Mouse (Mus musculus) neural tube, embryonic 12.5 days (tissue): ENCODE measurements around the gene Snx32. TPM values are rescaled to one million over a fixed set of nuclear protein-coding genes. Genes with fewer than 3 reads are reported as not detected.

Experiments
- ATAC-seq: fragments of 200-750 bp; cut with Nextera tagmentation; 2 replicates; pipeline ENCODE4 v1.8.0; 2017; ENCODE audit warnings: low read depth, mild to moderate bottlenecking, moderate TSS enrichment, moderate library complexity; ENCODE audit not compliant: low FRiP score
- H3K27ac ChIP-seq: fragments of 300-500 bp; sonication (generic); 2 replicates; pipeline ENCODE4 v1.5.1; 2016
- H3K27me3 ChIP-seq: fragments of 300-500 bp; sonication (generic); replicated peaks from 2 replicates; pipeline ENCODE4 v1.6.1; 2016; ENCODE audit warnings: mild to moderate bottlenecking
- H3K36me3 ChIP-seq: fragments of 300-500 bp; sonication (generic); 2 replicates; pipeline ENCODE4 v1.6.1; 2016; ENCODE audit warnings: mild to moderate bottlenecking
- H3K4me1 ChIP-seq: fragments of 300-500 bp; sonication (generic); 2 replicates; pipeline ENCODE4 v1.6.1; 2016
- H3K4me2 ChIP-seq: fragments of 300-500 bp; sonication (generic); replicated peaks from 2 replicates; pipeline ENCODE4 v1.6.1; 2016; ENCODE audit warnings: mild to moderate bottlenecking
- H3K4me3 ChIP-seq: fragments of 300-500 bp; sonication (generic); 2 replicates; pipeline ENCODE4 v1.5.1; 2016
- H3K9ac ChIP-seq: fragments of 300-500 bp; sonication (generic); 2 replicates; pipeline ENCODE4 v1.6.1; 2016; ENCODE audit warnings: mild to moderate bottlenecking
- H3K9me3 ChIP-seq: fragments of 300-500 bp; sonication (generic); 2 replicates; pipeline ENCODE4 v1.6.1; 2016; ENCODE audit warnings: mild to moderate bottlenecking
- WGBS: fragments of 180-500 bp; shearing (Covaris S2); methylation state at CpG from one replicate; pipeline ENCODE4 v1.1.7; 2016; 5-methylcytosine and 5-hydroxymethylcytosine counted together
- polyA plus RNA-seq: library from polyadenylated mRNA; unstranded; fragments of >200 nt; fragmentation: Nextera tagmentation; extraction: Ambion mirVana; gene quantifications from 2 replicates; pipeline ENCODE4 v1.2.1, GENCODE M21; 2016

The Snx32 gene
- polyA plus RNA-seq, result 43.1 and 47.1 TPM in 2 replicates

DNA sequence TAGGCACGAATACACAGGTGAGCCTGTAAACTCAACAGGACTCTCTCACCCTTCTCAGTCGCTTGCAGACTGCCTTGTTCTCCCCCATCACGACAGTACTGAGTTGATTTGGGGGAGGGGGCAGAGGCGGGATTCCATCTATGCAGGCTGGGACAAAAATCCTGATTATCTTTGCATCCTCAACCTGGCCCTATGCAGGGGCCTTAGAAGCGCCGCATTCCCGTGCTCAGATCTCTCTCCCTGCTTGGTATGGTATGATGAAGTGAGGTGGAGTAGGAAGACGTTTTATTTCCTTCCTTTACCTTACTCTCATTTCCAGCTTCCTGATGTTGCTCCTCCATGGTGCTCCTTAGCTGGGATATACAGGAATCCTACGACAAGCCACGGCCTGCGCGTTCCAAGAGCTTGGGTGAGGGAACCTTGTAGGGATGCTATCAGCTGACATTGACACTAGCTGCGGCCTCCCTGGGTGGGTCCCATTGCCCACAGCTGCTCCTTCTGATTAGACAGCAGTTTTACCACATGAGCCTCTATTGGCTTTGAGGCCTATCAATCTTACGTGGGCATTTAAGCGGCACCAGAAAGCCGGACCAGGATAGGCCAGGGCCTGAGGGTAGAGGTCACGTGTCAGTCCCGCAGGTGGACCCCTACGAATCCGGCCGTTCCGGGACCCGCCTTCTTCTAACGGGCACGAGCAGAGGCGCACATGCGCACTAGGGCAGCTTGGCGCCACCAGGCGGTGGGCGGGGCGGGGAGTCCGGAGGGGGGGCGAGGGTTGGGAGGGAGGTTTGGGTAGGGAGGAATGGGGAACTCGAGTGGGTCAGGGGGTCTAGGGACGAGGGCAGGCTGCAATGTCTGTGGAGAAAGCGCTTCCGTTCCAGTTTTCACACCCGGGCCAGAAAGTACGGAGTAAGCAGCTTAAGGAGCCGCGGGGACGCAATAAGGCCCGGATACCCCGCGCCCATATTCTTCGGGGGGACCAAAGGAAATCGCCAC, at the start of gene Snx32:
Snx32 (minus strand) TSS at position 508 of the 996 bp plus-strand sequence.
- Histone ChIP-seq H3K4me1 (peaks cover 13% of the 10 kb centered on the region; the same call in 1 of the 2 replicates), H3K27me3 (no peaks in the 10 kb centered on the region), H3K9me3 (no peaks in the 10 kb centered on the region), H3K9ac (peak within 1 kb of the TSS; percentile 53), H3K4me3 (peak within 1 kb of the TSS; percentile 47), H3K27ac (0 out of 2 replicates have a peak within 1 kb of the TSS, but pooled peaks have one; percentile 6), H3K4me2 (peak within 1 kb of the TSS; percentile 74), H3K36me3 (no peaks in the 10 kb centered on the region)
- peak; percentile 99 for ATAC-seq
- WGBS, result 2% methylated on average over 46 of the region's 47 CpGs

DNA sequence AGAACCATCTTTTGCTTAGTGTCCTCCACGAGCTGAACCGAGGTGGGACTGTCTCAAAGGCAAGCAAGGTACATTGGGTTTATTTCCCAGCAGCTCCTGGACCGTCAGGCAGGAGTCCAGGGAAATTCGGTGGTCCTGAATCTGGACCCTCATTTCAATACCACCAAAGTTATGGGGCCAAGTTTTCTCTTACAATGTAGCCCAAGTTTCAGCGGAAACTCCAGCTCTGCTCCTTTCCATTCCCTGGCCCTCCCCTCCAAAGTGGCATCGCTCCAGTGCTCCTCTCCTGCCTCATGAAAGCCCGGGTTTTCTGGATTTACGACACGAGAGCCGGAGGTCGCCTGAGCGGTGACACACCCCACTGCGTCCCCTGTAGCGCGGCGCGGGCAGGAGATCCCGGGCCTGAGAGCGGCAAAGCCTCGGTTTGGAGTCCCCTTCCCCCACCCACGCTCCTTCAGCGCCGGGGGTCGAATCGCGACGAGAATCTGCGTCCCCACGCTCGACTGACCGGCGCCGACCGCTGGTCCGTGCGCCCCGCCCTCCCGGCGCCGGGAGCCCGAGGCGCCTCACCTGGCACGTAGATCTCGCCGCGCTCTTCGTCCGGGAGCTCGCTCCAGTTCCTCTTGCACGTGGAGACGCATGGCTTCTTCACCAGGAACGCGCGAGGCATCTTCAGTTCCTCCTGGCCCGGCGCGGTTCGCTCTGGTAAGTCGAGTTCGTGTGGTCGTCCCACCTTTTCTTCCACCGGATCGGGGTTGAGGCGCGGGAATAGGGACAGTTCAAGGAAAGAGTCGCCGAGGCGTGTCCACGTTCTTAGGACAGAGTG, 49.5 kb upstream of the Snx32 start:
- H3K9me3 ChIP-seq, result no peaks in the 10 kb centered on the region
- 0 out of 2 replicates have a peak overlapping the region, but pooled peaks have one; percentile 26 for H3K9ac ChIP-seq
- under 1% methylated on average over 69 of the region's 69 CpGs for WGBS

GRCm38 (mm10) chr19:5559229-5559628, 48.9 kb upstream of the Snx32 start:
- 14% methylated on average over 8 of the region's 8 CpGs for WGBS

More for the DNA sequence above, 49.5 kb upstream of the Snx32 start:
- Histone ChIP-seq H3K4me3 (peak overlapping the region; percentile 21; the same call in 1 of the 2 replicates), H3K27me3 (peaks cover 94% of the 10 kb centered on the region), H3K27ac (no peak overlapping the region), H3K4me1 (peaks cover 16% of the 10 kb centered on the region), H3K36me3 (no peaks in the 10 kb centered on the region), H3K4me2 (peak overlapping the region; percentile 60)
- ATAC-seq, result no peak

DNA sequence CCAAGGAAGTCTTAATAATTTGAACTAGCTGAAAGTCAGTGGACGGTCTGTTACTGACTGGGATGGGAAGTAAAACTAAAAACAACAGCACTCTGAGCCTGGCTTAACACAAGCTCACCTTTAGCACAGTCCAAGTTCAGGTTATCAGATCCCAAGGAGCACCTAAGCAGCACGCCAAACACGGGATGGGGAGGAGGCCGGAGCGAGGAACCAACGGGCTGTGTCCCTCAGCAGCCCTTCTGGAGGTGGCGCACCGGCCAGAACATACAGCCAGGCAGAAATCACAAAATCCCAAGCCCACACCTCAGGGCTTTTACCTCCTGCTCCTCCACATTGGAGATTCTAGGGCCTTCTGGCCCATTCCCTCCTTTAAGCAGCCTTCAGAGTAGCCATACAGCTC, 48.4 kb upstream of the Snx32 start:
- Histone ChIP-seq H3K27ac (no peak overlapping the region), H3K27me3 (peaks cover 84% of the 10 kb centered on the region), H3K36me3 (no peaks in the 10 kb centered on the region), H3K9me3 (no peaks in the 10 kb centered on the region), H3K9ac (no peak overlapping the region), H3K4me3 (no peak overlapping the region), H3K4me2 (no peak overlapping the region), H3K4me1 (peaks cover 16% of the 10 kb centered on the region)
- ATAC-seq, result no peak
- 62% methylated on average over 8 of the region's 8 CpGs for WGBS

More at GRCm38 (mm10) chr19:5559229-5559628, 48.9 kb upstream of the Snx32 start:
- peaks cover 88% of the 10 kb centered on the region for H3K27me3 ChIP-seq
- H3K4me2 ChIP-seq, result no peak overlapping the region; the same call in 1 of the 2 replicates
- no peaks in the 10 kb centered on the region for H3K36me3 ChIP-seq
- H3K4me3 ChIP-seq, result no peak overlapping the region
- peaks cover 16% of the 10 kb centered on the region for H3K4me1 ChIP-seq
- H3K27ac ChIP-seq, result no peak overlapping the region
- no peak for ATAC-seq
- no peak overlapping the region for H3K9ac ChIP-seq
- no peaks in the 10 kb centered on the region for H3K9me3 ChIP-seq

- Histone ChIP-seq H3K9ac (no peak overlapping the region), H3K36me3 (no peaks in the 10 kb centered on the region), H3K4me1 (peaks cover 16% of the 10 kb centered on the region), H3K27ac (no peak overlapping the region), H3K27me3 (peaks cover 78% of the 10 kb centered on the region), H3K4me2 (no peak overlapping the region), H3K9me3 (no peaks in the 10 kb centered on the region), H3K4me3 (no peak overlapping the region)
- no peak for ATAC-seq
- WGBS, result 46% methylated on average over 7 of the region's 7 CpGs
These were observed 47.8 kb upstream of the Snx32 start for GRCm38 (mm10) chr19:5558169-5558568.

GRCm38 (mm10) chr19:5554212-5554611, 43.9 kb upstream of the Snx32 start:
- H3K27me3 ChIP-seq, result peaks cover 44% of the 10 kb centered on the region
- no peak overlapping the region for H3K4me3 ChIP-seq
- whole genome bisulfite sequencing, result 75% methylated on average over 14 of the region's 14 CpGs
- H3K27ac ChIP-seq, result no peak overlapping the region
- H3K4me1 ChIP-seq, result no peaks in the 10 kb centered on the region
- H3K36me3 ChIP-seq, result no peaks in the 10 kb centered on the region
- H3K9ac ChIP-seq, result no peak overlapping the region
- no peak overlapping the region for H3K4me2 ChIP-seq
- no peak for ATAC-seq
- H3K9me3 ChIP-seq, result no peaks in the 10 kb centered on the region

GRCm38 (mm10) chr19:5553802-5554201, 43.5 kb upstream of the Snx32 start:
- Histone ChIP-seq H3K4me3 (no peak overlapping the region), H3K9me3 (no peaks in the 10 kb centered on the region), H3K27me3 (peaks cover 40% of the 10 kb centered on the region), H3K4me1 (no peaks in the 10 kb centered on the region), H3K9ac (no peak overlapping the region), H3K27ac (no peak overlapping the region), H3K4me2 (no peak overlapping the region), H3K36me3 (no peaks in the 10 kb centered on the region)
- WGBS, result 53% methylated on average over 8 of the region's 8 CpGs
- no peak for ATAC-seq

- H3K9ac ChIP-seq, result no peak overlapping the region
- no peaks in the 10 kb centered on the region for H3K4me1 ChIP-seq
- 78% methylated on average over 4 of the region's 4 CpGs for WGBS
- H3K27ac ChIP-seq, result no peak overlapping the region
- H3K27me3 ChIP-seq, result 0 out of 2 replicates have a peak, but pooled peaks cover 4% of the 10 kb centered on the region
- no peak overlapping the region for H3K4me3 ChIP-seq
- H3K36me3 ChIP-seq, result no peaks in the 10 kb centered on the region
- H3K4me2 ChIP-seq, result no peak overlapping the region
- no peak for ATAC-seq
- no peaks in the 10 kb centered on the region for H3K9me3 ChIP-seq
These were observed 37.2 kb upstream of the Snx32 start for GRCm38 (mm10) chr19:5547471-5548056.

DNA sequence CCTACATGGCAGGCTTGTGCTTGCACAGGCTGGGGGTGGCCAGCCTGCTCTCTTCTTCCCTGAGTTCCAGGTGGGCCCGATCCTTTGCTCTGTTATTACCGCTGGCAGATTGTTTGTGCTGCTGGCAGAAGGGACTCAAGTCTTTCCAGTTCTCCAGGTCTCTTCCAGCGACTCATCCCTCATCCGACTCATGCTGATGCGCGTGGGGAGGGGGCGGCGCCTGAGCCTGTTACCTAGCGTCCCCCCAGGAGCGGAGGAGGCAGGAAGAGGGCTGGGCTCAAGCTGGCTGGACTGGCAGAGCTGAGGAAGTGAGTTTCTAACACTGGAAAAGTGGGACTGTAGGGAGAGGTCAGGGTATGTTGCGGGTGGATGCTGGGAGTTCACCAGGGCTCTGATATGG, 33.7 kb upstream of the Snx32 start:
- no peak for ATAC-seq
- Histone ChIP-seq H3K9me3 (no peaks in the 10 kb centered on the region), H3K27me3 (no peaks in the 10 kb centered on the region), H3K9ac (no peak overlapping the region), H3K4me1 (no peaks in the 10 kb centered on the region), H3K4me3 (no peak overlapping the region), H3K4me2 (no peak overlapping the region), H3K36me3 (no peaks in the 10 kb centered on the region), H3K27ac (no peak overlapping the region)
- 56% methylated on average over 11 of the region's 11 CpGs for WGBS

DNA sequence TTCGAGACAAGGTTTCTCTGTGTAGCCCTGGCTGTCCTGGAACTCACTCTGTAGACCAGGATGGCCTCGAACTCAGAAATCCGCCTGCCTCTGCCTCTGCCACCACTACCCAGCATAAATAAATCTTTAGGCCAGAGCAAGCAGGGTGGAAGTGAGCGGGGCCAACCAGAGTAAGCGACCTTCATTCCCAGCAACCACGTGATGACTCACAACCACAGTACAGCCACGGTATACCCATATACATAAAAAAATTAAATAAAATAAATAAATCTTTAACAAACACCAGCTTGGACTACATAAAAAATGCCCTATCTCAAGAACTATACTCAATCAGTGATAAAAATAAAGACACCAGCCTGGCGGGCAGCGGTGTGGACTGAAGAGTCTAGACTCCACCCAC, 33.0 kb upstream of the Snx32 start:
- no peaks in the 10 kb centered on the region for H3K9me3 ChIP-seq
- H3K9ac ChIP-seq, result no peak overlapping the region
- no peaks in the 10 kb centered on the region for H3K4me1 ChIP-seq
- 85% methylated on average over 9 of the region's 9 CpGs for WGBS
- no peak overlapping the region for H3K4me3 ChIP-seq
- no peaks in the 10 kb centered on the region for H3K27me3 ChIP-seq
- ATAC-seq, result no peak
- no peak overlapping the region for H3K4me2 ChIP-seq
- H3K27ac ChIP-seq, result no peak overlapping the region
- H3K36me3 ChIP-seq, result no peaks in the 10 kb centered on the region

- Histone ChIP-seq H3K4me3 (no peak overlapping the region), H3K27me3 (peaks cover 4% of the 10 kb centered on the region; the same call in 1 of the 2 replicates), H3K27ac (no peak overlapping the region), H3K9me3 (no peaks in the 10 kb centered on the region), H3K36me3 (no peaks in the 10 kb centered on the region), H3K4me1 (no peaks in the 10 kb centered on the region), H3K9ac (no peak overlapping the region), H3K4me2 (no peak overlapping the region)
- ATAC-seq, result no peak
- WGBS, result 75% methylated on average over 8 of the region's 8 CpGs
These were observed 28.4 kb upstream of the Snx32 start for GRCm38 (mm10) chr19:5538786-5539185.
